Mouse (Mus musculus) spleen, adult 18-20 months (tissue): ENCODE results near the gene Ddx39b.
"Not testable (repeated sequence)": the region's sequence is repeated elsewhere in the genome, so short reads cannot be mapped to it uniquely, and the experiment has no call there.

Experiments
- DNase-seq, 2 experiments: peaks; one replicate each; pipeline ENCODE4 v3.0.0; 2022; ENCODE audit warnings: mixed read lengths in 2 of 2

Gene Ddx39b

DNA sequence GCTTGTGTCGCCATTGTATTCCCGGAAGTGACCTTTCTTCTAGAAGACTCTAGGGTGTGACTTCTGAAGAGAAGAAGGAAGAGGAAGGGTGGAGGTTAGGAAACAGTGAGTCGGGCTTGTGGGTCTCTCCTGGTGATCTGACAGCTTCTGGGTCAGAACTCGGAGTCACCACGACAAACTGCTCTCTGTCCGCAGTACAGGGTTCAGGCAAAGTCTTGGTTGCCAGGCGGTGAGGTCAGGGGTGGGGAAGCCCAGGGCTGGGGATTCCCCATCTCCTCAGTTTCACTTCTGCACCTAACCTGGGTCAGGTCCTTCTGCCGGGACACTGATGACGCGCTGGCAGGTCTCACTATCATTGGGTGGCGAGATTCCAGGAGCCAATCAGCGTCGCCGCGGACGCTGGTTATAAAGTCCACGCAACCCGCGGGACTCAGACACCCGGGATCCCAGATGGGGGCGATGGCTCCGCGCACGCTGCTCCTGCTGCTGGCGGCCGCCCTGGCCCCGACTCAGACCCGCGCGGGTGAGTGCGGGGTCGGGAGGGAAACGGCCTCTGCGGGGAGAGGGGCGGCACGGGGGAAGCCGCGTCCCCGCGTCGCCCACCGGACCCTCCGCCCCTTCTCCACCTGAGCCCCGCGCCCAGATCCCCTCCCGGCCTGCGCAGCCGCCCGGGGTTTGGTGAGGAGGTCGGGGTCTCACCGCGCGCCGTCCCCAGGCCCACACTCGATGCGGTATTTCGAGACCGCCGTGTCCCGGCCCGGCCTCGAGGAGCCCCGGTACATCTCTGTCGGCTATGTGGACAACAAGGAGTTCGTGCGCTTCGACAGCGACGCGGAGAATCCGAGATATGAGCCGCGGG is 21.3 kb downstream of the Ddx39b start, which contains the start of gene H2-D1:
Gene H2-D1, plus strand, starts transcription at position 67 of the 859 bp plus-strand sequence.
- DNase-seq: peak; percentile 100

DNA sequence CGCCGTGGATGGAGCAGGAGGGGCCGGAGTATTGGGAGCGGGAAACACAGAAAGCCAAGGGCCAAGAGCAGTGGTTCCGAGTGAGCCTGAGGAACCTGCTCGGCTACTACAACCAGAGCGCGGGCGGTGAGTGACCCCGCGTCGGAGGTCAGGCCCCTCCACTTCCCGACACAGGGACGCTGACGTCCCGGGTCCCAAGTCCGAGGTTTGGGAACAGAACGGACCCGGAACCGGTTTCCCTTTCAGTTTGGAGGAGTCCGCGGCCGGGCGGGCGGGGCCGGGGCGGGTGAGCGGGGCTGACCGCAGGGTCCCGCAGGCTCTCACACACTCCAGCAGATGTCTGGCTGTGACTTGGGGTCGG is 22.0 kb downstream of the Ddx39b start:
- no peak for DNase-seq

DNA sequence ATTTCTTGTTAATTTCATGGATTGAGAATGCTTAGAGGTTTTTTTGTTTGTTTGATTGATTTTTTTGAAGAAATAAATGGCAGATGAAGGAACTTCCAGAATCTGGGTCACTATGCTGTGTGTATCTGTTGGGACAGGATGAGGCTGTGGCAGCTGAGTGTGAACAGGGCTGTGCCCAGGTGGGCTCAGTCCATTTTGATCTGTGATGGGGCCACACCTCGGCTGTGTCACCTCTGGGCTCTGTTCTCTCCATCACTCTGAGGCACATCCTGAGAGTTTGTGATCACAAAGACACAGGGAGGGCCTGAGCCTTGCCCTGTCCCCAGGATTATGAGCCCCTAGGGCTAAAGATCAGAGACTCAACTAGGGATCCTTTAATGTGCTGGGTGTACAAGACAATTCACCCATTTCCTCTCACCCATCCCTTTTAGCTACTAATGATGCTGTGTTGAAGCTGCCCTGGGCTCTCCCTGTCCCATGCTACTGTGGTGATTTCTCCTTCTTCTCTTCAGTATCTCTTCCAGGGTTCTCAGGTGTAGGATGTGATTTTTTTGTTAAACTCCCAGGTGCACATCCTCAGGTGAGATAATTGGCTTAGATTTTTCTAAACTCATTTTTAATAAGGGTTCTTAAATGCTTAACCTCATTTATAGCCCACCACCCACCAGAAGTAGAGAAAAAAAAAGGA is 26.0 kb downstream of the Ddx39b start:
- no peak for DNase-seq

DNA sequence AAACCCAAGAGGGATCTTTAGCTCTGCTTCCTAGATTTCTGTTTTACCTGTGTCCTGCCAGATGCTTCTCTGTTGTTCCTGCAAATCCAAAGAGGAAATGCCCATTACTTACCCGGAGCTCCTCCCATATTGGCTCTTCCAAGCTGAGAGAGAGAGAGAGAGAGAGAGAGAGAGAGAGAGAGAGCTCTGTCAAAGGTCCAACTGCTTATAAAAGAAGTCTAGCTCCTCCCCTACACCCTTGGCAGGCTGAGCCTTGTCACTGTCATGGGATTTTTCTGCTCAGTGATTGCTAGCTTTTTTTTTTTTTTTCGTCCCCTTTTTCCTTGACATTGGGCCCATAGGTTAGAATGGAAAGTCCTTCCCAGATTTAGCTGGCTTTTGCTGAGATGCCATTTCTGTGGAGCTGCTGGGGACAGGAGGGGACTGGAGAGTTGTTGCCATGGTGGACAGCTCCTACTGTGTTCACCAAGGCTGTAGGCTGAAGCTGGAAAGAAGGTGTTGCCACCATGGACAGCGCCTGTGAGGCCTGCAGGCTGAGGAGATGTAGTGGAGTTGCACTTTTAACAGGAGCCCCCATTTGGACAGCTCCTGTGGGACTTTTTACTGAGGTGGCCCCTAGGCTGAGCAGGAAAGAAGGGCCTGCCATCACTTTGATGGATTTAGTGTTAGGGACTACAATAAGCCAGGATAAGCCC is 28.3 kb downstream of the Ddx39b start:
- DNase-seq: peak in 1 of 2 experiments; percentile 51

DNA sequence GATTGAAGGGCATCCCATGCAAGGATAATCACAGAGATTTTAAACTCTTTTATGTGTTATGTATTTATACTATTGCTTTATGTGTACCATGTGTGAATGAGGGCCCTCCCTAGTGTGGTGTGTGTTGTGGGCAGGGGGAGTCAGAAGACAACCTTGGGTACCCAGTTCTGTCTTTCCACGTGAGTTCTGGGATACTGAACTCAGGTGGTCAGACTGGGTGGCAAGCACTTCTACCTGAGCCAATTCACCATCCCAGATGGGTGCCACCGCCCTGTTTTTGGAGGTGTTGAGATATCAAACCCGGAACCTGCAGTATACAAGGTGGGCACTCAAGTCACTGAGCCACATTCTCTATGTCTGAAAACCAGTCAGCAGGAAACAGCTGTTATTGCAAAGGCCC is 30.7 kb downstream of the Ddx39b start:
- DNase-seq: no peak

DNA sequence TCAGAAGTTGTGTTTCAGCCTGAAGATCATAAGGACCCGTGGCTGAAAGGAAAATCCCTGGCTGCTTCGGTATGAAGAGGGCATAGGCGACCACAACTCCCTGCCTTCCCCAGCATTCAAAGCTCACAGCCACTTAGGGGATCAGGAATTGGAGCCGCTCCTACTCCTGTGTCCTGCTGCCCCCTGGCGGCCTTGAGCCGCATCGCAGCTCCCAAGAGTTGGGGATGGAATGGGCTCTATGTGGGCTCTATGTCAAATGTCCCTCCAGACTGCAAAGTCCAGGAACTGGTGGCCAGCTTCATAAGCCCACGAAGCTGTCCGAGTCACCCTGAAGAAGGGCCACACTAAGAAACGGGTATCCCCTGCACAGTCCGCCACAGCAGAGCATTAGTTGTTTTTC is 33.2 kb downstream of the Ddx39b start:
- DNase-seq: peak; percentile 76 to 96

DNA sequence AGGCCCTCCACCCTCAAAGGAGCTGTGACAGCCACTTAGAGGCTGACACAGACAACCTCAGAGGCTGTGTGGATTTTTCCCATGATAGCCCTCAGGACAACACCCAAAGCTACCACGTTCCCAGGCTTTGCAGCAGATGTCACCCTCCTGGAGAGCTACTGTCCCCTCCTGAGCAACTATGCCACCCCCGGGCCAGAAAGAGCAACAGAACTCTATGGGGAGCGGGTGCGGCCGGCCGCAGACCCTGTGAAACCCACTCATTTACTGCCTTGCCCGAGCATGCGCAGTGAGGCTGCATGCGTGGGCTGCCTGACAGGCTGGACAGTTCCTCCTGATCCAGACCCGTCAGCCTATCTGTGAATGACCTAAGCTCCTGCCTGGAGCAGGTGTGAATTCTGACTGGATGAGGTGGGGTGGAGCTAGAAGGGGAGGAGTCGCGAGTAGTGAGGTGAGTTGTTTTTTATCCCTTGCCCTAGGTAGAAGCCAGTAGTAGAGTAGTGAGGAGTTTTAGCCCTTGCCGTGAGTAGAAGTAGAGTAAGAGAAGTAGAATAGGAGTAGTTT is 34.8 kb downstream of the Ddx39b start:
- DNase-seq: no peak

DNA sequence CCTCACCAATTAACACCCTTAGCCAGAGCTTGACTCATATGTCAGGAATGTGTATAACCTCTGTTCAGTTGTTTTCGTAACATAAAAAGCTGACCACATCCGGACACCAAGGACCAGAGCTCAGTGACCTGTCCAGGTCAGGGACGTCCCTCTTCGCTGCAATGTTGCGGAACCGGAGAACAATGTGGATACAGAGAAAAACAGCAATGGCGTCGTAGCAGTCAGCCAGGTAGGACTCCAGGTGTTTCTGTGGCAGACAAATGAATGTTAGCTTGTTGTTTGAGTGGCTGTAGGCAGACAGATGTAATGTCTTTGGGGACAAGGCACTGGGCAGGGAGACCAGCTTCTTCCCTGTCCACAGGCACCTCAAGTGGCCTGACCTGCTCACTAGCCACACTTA is 36.5 kb downstream of the Ddx39b start:
- DNase-seq: no peak

DNA sequence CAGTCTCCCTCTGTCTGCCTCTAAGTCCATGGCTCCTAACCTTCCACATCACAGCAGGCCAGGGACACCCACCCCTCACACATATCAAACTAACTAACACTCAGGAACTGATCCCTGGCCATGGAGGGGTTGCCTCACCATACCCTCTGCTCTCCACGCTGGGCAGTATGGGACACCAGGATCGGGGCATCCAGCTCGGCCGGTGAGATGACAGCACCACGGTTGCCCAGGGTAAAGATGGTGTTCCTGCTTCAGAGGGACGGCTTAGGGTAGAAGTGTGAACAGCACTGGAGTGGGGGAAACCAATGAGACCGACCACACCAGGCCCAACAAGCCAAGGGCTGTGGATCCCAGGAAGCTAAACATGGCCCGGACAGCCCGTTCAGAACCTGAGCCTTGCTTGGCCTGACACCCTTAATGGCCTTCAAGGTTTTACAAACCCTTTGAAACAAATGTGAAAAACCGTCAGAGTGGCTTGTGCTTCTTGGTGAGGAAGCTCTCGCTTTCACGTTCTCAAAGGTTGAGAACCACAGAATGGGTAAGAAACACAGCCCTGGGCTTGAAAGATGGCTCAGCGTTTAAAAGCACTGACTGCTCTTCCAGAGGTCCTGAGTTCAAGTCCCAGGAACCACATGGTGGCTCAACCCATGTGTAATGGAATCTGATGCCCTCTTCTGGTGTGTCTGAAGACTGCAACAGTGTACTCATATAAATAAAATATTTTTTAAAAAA is 37.6 kb downstream of the Ddx39b start:
- DNase-seq: no peak

DNA sequence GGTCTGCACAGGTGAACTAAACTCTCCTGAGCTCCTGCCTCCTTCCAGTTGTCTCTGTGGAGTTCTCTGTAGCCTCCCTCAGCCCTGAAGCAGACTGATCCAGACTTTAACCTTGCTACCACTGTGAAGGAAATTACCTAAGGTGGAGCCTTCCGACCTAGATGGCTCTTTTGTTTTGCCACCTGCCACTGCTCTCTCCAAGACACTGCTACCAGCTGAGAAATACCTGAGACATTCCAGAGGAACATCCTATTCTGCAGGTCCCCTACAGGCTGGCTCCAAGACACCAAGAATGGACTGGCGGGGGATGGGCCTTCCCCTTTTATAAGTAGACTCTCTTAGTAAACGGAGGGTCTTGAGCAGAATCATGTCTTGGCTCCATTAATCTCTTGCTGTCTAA is 38.7 kb downstream of the Ddx39b start:
- no peak for DNase-seq

DNA sequence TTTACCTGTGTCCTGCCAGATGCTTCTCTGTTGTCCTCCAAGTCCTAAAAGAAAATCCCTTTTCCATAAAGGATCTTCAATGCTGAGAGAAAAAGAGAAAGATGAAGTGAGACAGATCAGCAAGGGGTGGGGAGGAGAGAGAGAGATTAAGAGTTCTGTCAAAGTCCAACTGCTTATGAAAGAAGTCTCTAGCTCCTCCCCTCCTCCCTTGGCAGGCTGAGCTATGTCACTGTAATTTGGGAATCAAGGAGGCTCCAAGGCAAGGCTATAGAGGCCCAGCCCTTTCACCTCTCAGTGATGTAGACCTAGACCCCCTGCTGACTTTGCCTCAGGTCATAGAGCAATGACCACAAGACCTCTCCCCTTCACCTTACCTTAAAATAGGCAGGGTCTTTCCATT is 43.9 kb downstream of the Ddx39b start:
- no peak for DNase-seq

DNA sequence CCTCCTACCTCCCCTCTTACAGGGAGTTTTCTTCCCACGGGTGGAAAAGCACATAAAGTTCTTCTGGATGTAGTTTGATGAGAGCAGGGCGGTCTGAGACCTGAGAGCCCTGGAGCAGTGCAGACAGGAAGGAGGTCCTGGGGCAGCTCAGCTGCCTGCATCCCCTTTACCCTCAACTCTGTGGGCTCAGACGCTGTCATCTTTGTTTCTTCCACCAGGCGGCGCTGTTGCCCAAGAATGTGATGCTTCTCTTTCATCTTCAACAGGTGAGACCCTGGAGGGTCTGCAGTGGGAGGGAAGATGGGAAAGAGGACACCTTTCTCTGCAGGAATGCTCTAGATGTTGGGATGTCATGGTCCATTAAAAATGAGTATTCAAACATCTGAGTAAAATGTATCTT is 54.2 kb downstream of the Ddx39b start:
- peak; percentile 55 to 84 for DNase-seq

DNA sequence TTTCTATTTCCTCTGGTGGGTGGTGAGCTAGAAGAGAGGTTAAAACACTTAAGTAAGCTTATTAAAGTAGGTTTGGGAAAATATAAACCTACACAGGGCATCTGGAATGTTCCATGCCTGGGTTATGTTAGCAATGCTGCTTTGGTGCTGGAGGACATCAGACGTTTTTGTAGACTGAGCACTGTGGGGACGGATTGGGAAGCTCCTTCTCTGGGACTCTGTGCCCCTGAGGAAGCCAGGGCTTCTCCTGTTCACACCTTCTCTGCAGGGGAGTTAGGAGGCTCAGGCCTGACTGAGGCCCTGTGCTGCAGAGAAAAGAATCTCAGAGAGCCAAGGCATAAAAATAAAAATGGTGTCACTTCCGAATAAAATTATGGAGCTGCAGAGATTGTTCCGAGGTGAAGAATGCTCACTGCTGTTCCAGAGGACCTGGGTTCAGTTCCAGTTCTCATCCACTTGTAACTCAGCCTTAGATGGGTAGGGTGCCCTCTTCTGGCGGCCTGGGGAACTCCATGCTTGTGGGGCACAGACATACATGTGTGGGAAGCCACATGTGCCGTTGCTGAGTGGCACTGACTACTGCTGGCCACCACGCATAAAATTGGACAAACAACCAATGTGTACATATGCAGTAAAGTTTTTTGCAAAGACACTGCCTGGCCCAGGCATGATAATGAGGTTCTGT is 58.9 kb downstream of the Ddx39b start:
- not testable (repeated sequence) for DNase-seq

DNA sequence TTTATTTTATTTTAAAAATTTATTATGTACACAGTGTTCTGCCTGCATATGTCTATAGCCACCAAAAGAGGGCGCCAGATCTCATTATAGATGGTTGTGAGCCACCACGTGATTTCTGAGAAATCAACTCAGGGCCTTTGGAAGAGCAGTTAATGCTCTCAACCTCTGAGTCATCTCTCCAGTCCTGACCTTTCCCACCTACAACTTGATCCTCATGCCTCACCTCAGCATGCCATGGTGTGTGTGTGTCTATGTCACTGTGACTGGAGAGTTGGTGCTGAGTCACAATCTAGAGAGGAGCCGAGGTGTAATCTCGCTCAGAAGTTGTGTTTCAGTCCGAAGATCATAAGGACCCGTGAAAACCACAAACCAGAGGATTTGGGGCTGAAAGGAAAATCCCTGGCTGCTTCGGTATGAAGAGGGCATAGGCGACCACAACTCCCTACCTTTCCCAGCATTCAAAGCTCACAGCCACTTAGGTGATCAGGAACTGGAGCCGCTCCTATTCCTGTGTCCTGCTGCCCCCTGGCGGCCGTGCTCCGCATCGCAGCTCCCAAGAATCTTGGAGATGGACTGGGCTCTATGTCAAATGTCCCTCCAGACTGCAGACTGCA is 60.2 kb downstream of the Ddx39b start:
- DNase-seq: peak; percentile 81 to 99

DNA sequence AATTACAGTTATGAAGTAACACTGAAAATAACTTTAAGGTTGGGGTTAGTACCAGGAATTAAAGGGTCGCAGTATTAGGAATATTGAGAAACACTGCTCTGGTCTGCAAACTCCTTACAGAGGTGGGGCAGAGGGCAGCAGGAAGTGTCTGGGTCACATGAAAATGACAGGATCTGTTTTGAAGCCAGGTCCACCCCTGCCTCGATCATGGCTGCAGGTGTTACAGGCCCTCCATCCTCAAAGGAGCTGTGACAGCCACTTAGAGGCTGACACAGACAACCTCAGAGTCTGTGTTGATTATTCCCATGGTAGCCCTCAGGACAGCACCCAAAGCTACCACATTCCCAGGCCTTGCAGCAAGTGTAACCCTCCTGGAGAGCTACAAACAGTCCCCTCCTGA is 61.7 kb downstream of the Ddx39b start:
- DNase-seq: no peak
